Mouse (Mus musculus) ES-Bruce4 (cell line): Measurements from ENCODE around the gene Ttc24.

Experiments
- CTCF ChIP-seq: IDR thresholded peaks from one replicate; pipeline ENCODE4 v1.8.1; 2011; ENCODE audit warnings: low read depth, low read length
- POLR2A ChIP-seq: IDR thresholded peaks from one replicate; pipeline ENCODE4 v1.8.1; 2011; ENCODE audit warnings: low read length; ENCODE audit not compliant: insufficient read depth

DNA sequence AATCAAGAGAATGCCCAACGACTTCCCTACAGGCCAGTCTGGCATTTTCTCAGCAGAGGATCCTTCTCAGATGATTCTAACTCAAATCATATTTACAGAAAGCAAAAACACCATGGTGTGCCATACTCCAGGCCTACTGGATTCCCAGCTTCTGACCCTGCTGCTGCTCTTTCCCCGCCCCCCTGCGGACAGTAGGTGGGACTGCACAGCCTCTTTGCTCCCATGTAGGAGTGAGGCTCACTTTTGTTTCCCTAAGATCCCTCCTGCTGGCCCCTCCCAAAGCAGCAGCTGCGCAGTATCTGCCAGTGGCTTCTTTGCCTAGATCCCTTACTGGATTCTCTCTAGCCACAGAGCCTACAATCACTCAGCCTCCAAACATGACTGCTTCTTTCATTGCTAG lies 28.0 kb upstream of the Ttc24 start:
- TF ChIP-seq POLR2A = no peak
- TF ChIP-seq CTCF = peak; percentile 49
